Mouse (Mus musculus) olfactory bulb, adult 2 months (tissue): ENCODE data around the gene Tmem114. TPM values are rescaled to one million over a fixed set of nuclear protein-coding genes. Genes with fewer than 3 reads are reported as not detected.

Experiments
- H3K27ac ChIP-seq: fragments of 200-500 bp; 2 replicates; pipeline ENCODE4 v1.5.1; 2012; ENCODE audit warnings: low read depth, low read length; ENCODE audit not compliant: insufficient read depth
- H3K4me1 ChIP-seq: fragments of 200-500 bp; 2 replicates; pipeline ENCODE4 v1.6.1; 2012; ENCODE audit warnings: low read length; ENCODE audit not compliant: control insufficient read depth, insufficient read depth
- H3K4me3 ChIP-seq: fragments of 200-500 bp; 2 replicates; pipeline ENCODE4 v1.5.1; 2012; ENCODE audit warnings: mild to moderate bottlenecking, low read depth, low read length, moderate library complexity; ENCODE audit not compliant: insufficient read depth
- CTCF ChIP-seq: fragments of 200-500 bp; IDR thresholded peaks from 2 replicates; pipeline ENCODE4 v1.5.1; 2012; ENCODE audit warnings: low read depth, mild to moderate bottlenecking, low read length, moderate library complexity; ENCODE audit not compliant: insufficient read depth
- POLR2A ChIP-seq: fragments of 200-500 bp; IDR thresholded peaks from 2 replicates; pipeline ENCODE4 v1.6.1; 2012; ENCODE audit warnings: mild to moderate bottlenecking, low read depth, low read length, moderate library complexity; ENCODE audit not compliant: insufficient read depth
- WGBS: fragments of 180-500 bp; shearing (Covaris S2); methylation state at CpG from one replicate; pipeline ENCODE4 v1.1.7; 2018; 5-methylcytosine and 5-hydroxymethylcytosine counted together
- polyA plus RNA-seq: library from polyadenylated mRNA; stranded (reverse); fragments of >200 nt; gene quantifications from 2 replicates; pipeline ENCODE4 v1.2.4, GENCODE M21; 2012; ENCODE audit warnings: low replicate concordance; ENCODE audit not compliant: missing spikeins, insufficient read depth, insufficient read length

The Tmem114 gene
- polyA plus RNA-seq, result not detected in 2 replicates

DNA sequence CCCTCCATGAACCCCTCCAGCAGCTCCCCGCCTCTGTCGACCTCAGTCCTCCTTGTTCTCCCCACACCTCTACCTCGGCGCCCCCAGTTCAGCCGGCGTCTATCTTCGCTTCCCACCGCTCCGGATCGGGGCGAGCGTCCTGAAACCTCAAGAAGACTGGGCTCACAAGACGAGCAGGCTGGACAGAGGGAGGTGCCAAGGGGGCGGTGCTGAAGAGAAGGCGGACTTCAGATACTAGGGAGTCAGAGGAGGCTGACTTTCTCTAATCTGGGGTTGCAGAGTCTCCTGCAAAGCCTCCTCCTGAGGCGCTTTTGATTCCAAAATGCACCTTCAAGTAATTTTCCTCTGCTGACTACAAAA is at the start of gene Tmem114:
Gene Tmem114, minus strand, starts transcription at position 166 of the 360 bp plus-strand sequence.
- WGBS, result 2% methylated on average over 16 of the region's 16 CpGs
- TF ChIP-seq CTCF, result no peak
- no peak for TF ChIP-seq POLR2A
- H3K4me3 ChIP-seq, result peak within 1 kb of the TSS; percentile 40
- H3K27ac ChIP-seq, result no peak within 1 kb of the TSS
- peaks cover 16% of the 10 kb centered on the region for H3K4me1 ChIP-seq

DNA sequence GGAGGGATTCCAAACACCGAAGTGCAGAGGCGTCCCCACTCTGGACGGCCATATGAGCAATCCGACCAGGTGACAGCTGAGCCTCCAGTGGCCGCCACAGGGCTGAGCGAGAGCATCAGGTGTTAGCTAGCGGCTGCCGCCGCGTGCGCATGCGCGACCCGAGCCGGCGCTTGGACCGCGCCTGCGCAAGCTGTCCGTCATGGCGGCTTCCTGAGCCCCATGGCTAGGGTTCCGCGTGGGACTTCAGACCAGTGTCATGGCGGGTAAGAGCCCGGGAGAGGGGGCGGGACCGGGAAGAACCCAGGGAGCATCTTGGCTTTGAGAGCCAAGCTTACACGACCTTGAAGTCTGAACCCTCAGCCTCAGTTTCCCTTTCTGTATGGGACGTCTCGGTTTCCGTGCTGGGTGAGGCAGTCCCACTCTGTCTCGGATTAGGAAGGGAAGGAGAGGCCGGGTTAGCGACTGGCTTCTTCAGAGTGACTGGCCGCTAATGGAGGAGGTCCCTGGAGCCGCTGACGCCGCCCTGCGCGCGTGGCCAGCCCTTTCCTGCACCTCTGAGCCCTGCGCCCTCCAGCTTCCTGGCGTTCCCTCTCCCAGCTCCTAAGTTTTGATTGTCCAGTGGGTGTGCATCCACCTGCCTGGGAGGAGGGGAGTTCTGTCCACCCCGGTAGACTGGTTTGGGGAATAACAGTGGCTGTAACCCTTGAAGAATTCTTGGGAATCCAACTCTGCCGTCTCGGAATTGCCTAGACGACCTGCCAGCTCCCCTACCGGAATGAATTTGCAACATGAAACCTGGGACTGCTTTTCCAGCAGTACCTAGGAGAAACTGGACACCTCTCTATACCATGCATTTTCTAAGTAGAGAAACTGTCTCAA is 45.9 kb upstream of the Tmem114 start, which contains the start of gene Mettl22:
Gene Mettl22, plus strand, starts transcription at position 186 of the 879 bp plus-strand sequence.
- H3K4me3 ChIP-seq, result peak within 1 kb of the TSS; percentile 84
- H3K27ac ChIP-seq, result no peak within 1 kb of the TSS
- peaks cover 6% of the 10 kb centered on the region; the same call in 1 of the 2 replicates for H3K4me1 ChIP-seq
- no peak for TF ChIP-seq CTCF
- peak; percentile 54; the same call in 1 of the 2 replicates for TF ChIP-seq POLR2A
- WGBS, result under 1% methylated on average over 48 of the region's 48 CpGs

DNA sequence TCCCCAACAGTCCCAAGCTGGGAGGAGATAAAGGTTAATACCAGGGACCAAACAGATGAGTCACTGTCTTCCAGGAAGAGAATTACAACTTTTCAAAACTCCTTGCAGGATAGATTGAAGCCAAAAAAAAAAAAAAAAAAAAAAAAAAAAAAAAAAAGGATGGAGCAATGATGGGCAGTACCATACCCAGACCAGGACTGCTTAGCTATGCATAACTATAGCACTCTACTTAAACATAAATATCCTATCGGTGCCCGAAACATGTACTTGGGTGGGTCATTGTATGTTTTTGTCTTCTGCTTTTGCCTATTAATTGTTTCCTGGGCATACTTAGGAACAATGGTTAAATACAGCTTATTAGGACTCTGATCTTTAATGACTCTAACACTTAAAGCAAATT is 45.2 kb upstream of the Tmem114 start:
- Histone ChIP-seq H3K27ac (no peak overlapping the region), H3K4me3 (no peak overlapping the region), H3K4me1 (peaks cover 6% of the 10 kb centered on the region; the same call in 1 of the 2 replicates)
- WGBS, result 73% methylated on average over 2 of the region's 2 CpGs
- TF ChIP-seq CTCF, result no peak
- no peak for TF ChIP-seq POLR2A

DNA sequence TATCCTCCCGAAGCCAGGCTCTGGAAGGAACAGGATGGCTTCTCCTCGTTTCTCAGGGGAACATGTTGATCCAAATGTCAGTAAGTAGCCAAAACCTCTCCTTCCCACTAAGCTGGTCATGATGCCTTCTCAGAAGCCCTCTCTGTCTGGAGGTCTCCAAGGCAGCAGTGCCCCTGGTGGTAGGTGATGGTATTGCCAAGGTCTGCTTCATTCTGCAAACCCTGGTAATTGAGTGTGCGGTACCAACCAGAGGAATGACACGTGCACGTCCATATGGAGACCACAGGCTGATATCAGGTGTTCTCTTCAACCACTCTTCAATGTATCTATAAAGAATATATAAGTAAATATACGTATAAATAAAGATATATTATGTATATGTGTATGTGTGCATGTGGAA is 34.2 kb upstream of the Tmem114 start:
- Histone ChIP-seq H3K27ac (no peak overlapping the region), H3K4me3 (no peak overlapping the region), H3K4me1 (peaks cover 5% of the 10 kb centered on the region)
- WGBS, result 33% methylated on average over 6 of the region's 6 CpGs
- no peak for TF ChIP-seq POLR2A
- TF ChIP-seq CTCF, result peak; percentile 34; the same call in 1 of the 2 replicates

DNA sequence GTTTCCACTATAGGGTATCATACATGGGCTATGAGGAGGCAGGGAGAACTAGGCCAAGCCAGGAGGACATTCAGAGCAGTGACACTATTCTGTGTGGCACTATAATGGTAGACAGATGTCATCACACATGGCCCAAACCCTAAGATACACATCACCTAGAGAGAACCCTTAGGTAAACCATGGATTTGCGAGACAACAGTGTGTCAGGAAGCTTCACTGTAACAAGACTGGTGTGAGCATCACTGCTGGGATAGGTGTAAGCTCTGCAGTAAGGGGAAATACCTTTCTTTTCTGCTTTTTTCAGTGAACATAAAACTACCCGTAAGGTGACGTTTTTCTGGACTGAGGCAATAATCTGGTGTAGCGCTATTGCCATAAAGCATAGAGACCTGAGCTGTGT is 33.5 kb upstream of the Tmem114 start:
- TF ChIP-seq POLR2A (no peak), CTCF (no peak)
- peaks cover 5% of the 10 kb centered on the region for H3K4me1 ChIP-seq

DNA sequence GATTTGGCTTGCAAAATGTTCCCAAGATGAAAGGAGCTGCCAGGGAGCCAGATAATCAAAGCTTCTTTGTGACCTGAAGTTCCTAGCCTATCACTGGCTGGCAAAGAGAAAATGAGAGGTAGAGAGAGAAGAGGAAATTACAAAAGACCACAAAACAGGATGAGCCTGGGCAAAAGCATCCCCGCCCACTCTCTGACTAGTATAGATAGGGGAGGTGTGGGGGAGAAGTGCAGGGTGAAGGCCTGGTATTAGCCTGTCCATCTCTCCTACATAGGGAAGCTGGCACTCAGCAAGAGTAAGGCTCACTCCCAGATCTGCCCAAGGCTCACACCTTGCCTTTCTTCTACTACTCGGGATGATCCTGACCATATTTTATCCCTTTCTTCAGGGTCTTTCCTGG is 30.3 kb upstream of the Tmem114 start:
- H3K27ac ChIP-seq, result no peak overlapping the region
- no peak for TF ChIP-seq CTCF
- no peak for TF ChIP-seq POLR2A
- 54% methylated on average over 2 of the region's 2 CpGs for WGBS

More for the DNA sequence above, 33.5 kb upstream of the Tmem114 start:
- WGBS, result 91% methylated on average over 4 of the region's 4 CpGs
- Histone ChIP-seq H3K4me3 (no peak overlapping the region), H3K27ac (no peak overlapping the region)

DNA sequence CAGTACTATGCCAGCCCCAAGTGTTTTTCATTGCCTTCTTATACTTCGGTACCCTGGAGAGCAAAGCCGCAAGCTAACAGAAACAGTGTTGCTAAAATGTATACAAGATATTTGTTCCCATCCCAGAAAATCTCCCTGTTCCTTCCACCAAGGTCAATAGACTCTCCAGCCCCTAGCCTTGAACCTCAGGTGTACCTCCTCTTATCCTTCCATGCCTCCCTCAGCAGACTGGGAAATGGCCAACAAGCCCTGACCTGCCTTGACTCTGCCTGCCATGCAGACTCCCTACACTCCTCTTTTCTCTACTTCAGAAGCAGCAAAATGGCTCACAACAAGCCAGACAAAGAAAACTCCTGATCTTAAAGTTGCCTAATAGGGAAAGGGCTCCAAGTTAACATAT is 28.4 kb upstream of the Tmem114 start:
- no peak for TF ChIP-seq CTCF
- TF ChIP-seq POLR2A, result no peak
- no peak overlapping the region for H3K27ac ChIP-seq
- WGBS, result 100% methylated on average over 2 of the region's 2 CpGs

More for the DNA sequence above, 30.3 kb upstream of the Tmem114 start:
- Histone ChIP-seq H3K4me3 (no peak overlapping the region), H3K4me1 (peaks cover 5% of the 10 kb centered on the region)

DNA sequence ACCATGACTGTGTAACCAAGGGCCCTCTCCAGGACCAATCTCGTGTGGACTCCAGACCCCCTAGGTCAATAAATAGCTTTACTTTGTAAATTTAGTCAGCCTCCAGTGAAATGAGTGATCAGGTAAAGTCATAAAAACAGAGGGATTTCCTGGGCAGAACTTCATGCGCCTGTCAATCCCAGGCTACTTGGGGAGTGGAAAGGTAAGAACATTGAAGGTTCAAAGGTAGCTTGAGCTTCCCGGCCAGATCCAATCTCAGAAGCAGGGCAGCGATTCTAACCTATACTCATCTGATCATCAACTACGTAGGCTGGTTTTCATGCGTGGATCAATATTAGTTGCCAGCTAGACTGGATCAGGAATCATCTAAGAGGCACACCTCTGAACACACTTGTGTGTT is 21.3 kb upstream of the Tmem114 start:
- WGBS, result 93% methylated on average over 6 of the region's 6 CpGs
- H3K4me1 ChIP-seq, result no peaks in the 10 kb centered on the region
- H3K27ac ChIP-seq, result no peak overlapping the region
- no peak for TF ChIP-seq CTCF
- no peak for TF ChIP-seq POLR2A
- no peak overlapping the region for H3K4me3 ChIP-seq

More for the DNA sequence above, 28.4 kb upstream of the Tmem114 start:
- H3K4me3 ChIP-seq, result no peak overlapping the region
- H3K4me1 ChIP-seq, result peaks cover 5% of the 10 kb centered on the region

DNA sequence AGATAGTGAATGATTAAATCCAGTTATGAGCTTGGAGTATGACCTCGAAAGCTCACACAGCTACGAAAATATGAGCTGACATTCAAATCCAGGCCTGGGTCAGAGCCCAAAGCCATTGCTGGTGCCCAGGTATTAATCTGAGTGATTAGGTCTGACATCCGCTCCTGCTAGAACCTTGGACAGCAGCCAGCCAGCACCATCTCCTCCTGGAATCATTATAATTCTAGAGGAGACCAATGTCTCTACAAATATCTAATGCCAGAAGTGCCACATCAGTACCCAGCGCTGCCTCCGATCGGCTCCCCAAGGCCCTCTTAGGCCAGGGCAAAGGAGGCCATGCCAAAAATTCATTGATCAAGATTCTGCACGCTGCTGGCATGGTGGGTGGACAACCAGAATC is 20.0 kb upstream of the Tmem114 start:
- Histone ChIP-seq H3K4me3 (no peak overlapping the region), H3K27ac (no peak overlapping the region), H3K4me1 (no peaks in the 10 kb centered on the region)
- TF ChIP-seq CTCF, result no peak
- no peak for TF ChIP-seq POLR2A
- 85% methylated on average over 7 of the region's 7 CpGs for WGBS
